Mouse (Mus musculus): Measurements from ENCODE around the gene Mum1l1. TPM values are rescaled to one million over a fixed set of nuclear protein-coding genes. Genes with fewer than 3 reads are reported as not detected.
A peak's percentile ranks its signal among the peaks of the same experiment; 100 is the strongest.
"Not testable (repeated sequence)": the region's sequence is repeated elsewhere in the genome, so short reads cannot be mapped to it uniquely, and the experiment has no call there.

The Mum1l1 gene
- total and polyA plus RNA-seq, 3 experiments = 0.56 to 0.92 TPM; not detected in 1

DNA sequence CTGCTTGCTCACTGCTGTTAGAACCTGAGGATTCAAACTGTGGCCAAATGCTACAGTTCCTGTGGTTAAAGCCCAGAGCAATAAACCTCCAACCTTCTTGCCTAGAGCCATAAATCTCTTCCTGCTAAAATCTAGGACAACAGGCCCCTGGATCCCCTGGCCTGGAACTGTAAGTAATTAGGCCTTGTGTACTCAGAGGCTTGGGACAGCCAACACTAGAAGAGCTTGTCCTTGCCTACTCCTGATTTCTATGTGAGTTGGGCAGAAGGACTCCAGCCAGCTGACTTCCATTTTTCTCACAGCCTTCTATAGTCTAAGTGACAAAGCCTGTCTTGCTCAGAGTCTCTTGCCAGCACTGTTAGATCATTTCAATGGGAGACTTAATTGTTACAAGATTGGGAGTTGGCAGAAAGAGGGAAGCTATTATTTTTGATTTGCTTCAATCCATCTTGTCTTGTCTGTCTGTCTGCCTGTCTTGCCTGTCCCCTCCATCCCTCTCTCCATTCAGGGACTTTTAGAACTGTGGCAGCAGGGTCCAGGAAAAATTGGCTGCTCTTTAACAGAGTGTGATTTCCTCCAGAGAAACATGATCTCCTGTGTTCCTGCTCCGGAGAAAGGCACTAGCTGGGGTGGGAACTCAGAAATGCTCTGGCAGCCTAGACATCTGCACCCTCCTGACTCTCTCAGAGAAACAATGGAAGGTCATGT is 15.1 kb upstream of the Mum1l1 start:
- Histone ChIP-seq H3K79me2 (ENCODE audit: control insufficient read depth, insufficient read depth, low read length, poor library complexity) (no peaks in the 10 kb centered on the region), H3K36me3 (ENCODE audit: control insufficient read depth in 1 of 2, insufficient read depth in 2 of 2, low read length in 2 of 2) (no peaks in the 10 kb centered on the region), H3K9me3 (replicated peaks; ENCODE audit: insufficient read depth, low read length) (no peaks in the 10 kb centered on the region), H3K4me1 (ENCODE audit: control insufficient read depth in 1 of 2, insufficient read depth in 2 of 2, low read length in 2 of 2) (no peaks in the 10 kb centered on the region), H3K9ac (ENCODE audit: control insufficient read depth, low read depth, low read length, poor library complexity, severe bottlenecking) (no peak overlapping the region), H3K27ac (ENCODE audit: control insufficient read depth, low read depth, low read length) (no peak overlapping the region), H3K4me3 (ENCODE audit: control insufficient read depth in 1 of 2, insufficient read depth in 1 of 2, low read depth in 2 of 2, low read length in 2 of 2) (no peak overlapping the region), H3K27me3 (ENCODE audit: control insufficient read depth in 1 of 2, insufficient read depth in 2 of 2, low read length in 2 of 2) (no peaks in the 10 kb centered on the region)
- no peak for TF ChIP-seq POLR2A (IDR thresholded peaks at IDR 0.05; ENCODE audit: control insufficient read depth in 1 of 2, insufficient read depth in 1 of 2, low read depth in 1 of 2, low read length in 2 of 2, poor library complexity in 1 of 2)
- no peak for TF ChIP-seq SIN3A (IDR thresholded peaks at IDR 0.05; ENCODE audit: low read length)
- no peak for TF ChIP-seq ZKSCAN1 (IDR thresholded peaks at IDR 0.05; ENCODE audit: low read depth, low read length)
- TF ChIP-seq RCOR1 (IDR thresholded peaks at IDR 0.05; ENCODE audit: low read depth, low read length) = no peak
- TF ChIP-seq MAX (IDR thresholded peaks at IDR 0.05; ENCODE audit: low read length) = no peak
- no peak for TF ChIP-seq NRF1 (IDR thresholded peaks at IDR 0.05; ENCODE audit: insufficient read depth, low read depth, low read length, poor library complexity, severe bottlenecking)
- TF ChIP-seq TAL1 (IDR thresholded peaks at IDR 0.05; ENCODE audit: low read length) = no peak
- no peak for TF ChIP-seq GATA1 (IDR thresholded peaks at IDR 0.05; ENCODE audit: low read depth, low read length)
- no peak for TF ChIP-seq MXI1 (IDR thresholded peaks at IDR 0.05; ENCODE audit: low read depth, low read length)
- no peak for TF ChIP-seq MYB (IDR thresholded peaks at IDR 0.05; ENCODE audit: low read depth, low read length)
- no peak for TF ChIP-seq KAT2A (conservative IDR thresholded peaks at IDR 0.05; ENCODE audit: low read depth, low read length)
- TF ChIP-seq ZC3H11A (IDR thresholded peaks at IDR 0.05; ENCODE audit: low read depth, low read length) = no peak
- TF ChIP-seq CTCF (IDR thresholded peaks at IDR 0.05 in 2 of 3, conservative IDR thresholded peaks at IDR 0.05 in 1 of 3; ENCODE audit: control insufficient read depth in 1 of 3, insufficient read depth in 1 of 3, low read depth in 2 of 3, low read length in 3 of 3, poor library complexity in 1 of 3, severe bottlenecking in 1 of 3) = no peak
- TF ChIP-seq POLR2AphosphoS2 (IDR thresholded peaks at IDR 0.05; ENCODE audit: low read length) = no peak
- no peak for TF ChIP-seq MEF2A (IDR thresholded peaks at IDR 0.05; ENCODE audit: extremely low read depth, insufficient replicate concordance, low read depth, low read length, poor library complexity, severe bottlenecking)
- TF ChIP-seq USF1 (IDR thresholded peaks at IDR 0.05; ENCODE audit: low read depth, low read length) = no peak
- no peak for TF ChIP-seq MYC (IDR thresholded peaks at IDR 0.05; ENCODE audit: low read depth, low read length)
- TF ChIP-seq E2F4 (IDR thresholded peaks at IDR 0.05; ENCODE audit: borderline replicate concordance, low read depth, low read length) = no peak
- DNase-seq (ENCODE audit: low read depth, low spot score) = no peak

DNA sequence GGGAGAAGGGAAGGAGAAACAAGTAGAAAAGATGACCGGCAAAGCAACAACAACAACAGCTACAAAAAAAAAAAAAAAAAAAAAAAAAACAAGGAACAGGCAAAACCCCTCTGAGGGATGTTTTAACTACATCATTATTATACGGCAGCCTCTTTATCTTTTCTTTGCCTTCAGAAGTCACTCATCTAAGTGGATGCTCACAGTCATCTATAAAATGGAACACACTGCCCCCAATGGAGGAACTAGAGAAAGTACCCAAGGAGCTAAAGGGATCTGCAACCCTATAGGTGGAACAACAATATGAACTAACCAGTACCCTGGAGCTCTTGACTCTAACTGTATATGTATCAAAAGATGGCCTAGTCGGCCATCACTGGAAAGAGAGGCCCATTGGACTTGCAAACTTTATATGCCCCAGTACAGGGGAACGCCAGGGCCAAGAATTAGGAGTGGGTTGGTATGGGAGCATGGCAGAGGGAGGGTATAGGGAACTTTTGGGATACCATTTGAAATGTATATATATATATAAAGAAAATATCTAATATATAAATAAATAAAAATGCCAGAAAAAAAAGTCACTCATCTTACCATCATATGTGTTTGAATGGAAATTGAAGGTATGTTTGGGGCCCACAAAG is 532 bp upstream of the Mum1l1 start:
- TF ChIP-seq CTCF (IDR thresholded peaks at IDR 0.05 in 2 of 3, conservative IDR thresholded peaks at IDR 0.05 in 1 of 3; ENCODE audit: control insufficient read depth in 1 of 3, insufficient read depth in 1 of 3, low read depth in 2 of 3, low read length in 3 of 3, poor library complexity in 1 of 3, severe bottlenecking in 1 of 3) (peak in 1 of 3 experiments; percentile 25; a peak in 1 of 6 replicates), RAD21 (IDR thresholded peaks at IDR 0.05; ENCODE audit: low read depth, low read length) (peak; percentile 12)
- H3K36me3 ChIP-seq (ENCODE audit: control insufficient read depth in 1 of 2, insufficient read depth in 2 of 2, low read length in 2 of 2); H3K4me3 ChIP-seq (ENCODE audit: control insufficient read depth in 1 of 2, insufficient read depth in 1 of 2, low read depth in 2 of 2, low read length in 2 of 2); H3K9me3 ChIP-seq (replicated peaks; ENCODE audit: insufficient read depth, low read length); H3K27ac ChIP-seq (ENCODE audit: control insufficient read depth, low read depth, low read length); H3K79me2 ChIP-seq (ENCODE audit: control insufficient read depth, insufficient read depth, low read length, poor library complexity); H3K9ac ChIP-seq (ENCODE audit: control insufficient read depth, low read depth, low read length, poor library complexity, severe bottlenecking); H3K27me3 ChIP-seq (ENCODE audit: control insufficient read depth in 1 of 2, insufficient read depth in 2 of 2, low read length in 2 of 2); H3K4me1 ChIP-seq (ENCODE audit: control insufficient read depth in 1 of 2, insufficient read depth in 2 of 2, low read length in 2 of 2): not testable (repeated sequence)
- peak; percentile 60 for DNase-seq (ENCODE audit: low read depth, low spot score)

Measured in MEL (cell line).